Mouse (Mus musculus) embryonic facial prominence, embryonic 14.5 days (tissue): Measurements from ENCODE around the gene Pan3. TPM values are rescaled to one million over a fixed set of nuclear protein-coding genes. Genes with fewer than 3 reads are reported as not detected.

Experiments used
- ATAC-seq: fragments of 200-750 bp; cut with Nextera tagmentation; 2 replicates; pipeline ENCODE4 v1.8.0; 2017; ENCODE audit warnings: low read depth, moderate number of reproducible peaks, moderate TSS enrichment
- DNase-seq: peaks from one replicate; pipeline ENCODE4 v3.0.0-alpha.2; 2015; ENCODE audit warnings: low spot score
- H3K27ac ChIP-seq: fragments of 300-500 bp; sonication (generic); replicated peaks from 2 replicates; pipeline ENCODE4 v1.5.1; 2014; ENCODE audit warnings: low read depth, mild to moderate bottlenecking, low read length, moderate library complexity
- H3K27me3 ChIP-seq: fragments of 300-500 bp; sonication (generic); replicated peaks from 2 replicates; pipeline ENCODE4 v1.6.1; 2014; ENCODE audit warnings: low read length; ENCODE audit not compliant: control insufficient read depth, insufficient read depth
- H3K36me3 ChIP-seq: fragments of 300-500 bp; sonication (generic); 2 replicates; pipeline ENCODE4 v1.6.1; 2014; ENCODE audit warnings: low read length, mixed read lengths; ENCODE audit not compliant: control insufficient read depth, insufficient read depth
- H3K4me1 ChIP-seq: fragments of 300-500 bp; sonication (generic); 2 replicates; pipeline ENCODE4 v1.6.1; 2014; ENCODE audit warnings: antibody characterized with exemption, low read length; ENCODE audit not compliant: control insufficient read depth, insufficient read depth
- H3K4me2 ChIP-seq: fragments of 300-500 bp; sonication (generic); 2 replicates; pipeline ENCODE4 v1.6.1; 2014; ENCODE audit warnings: low read depth, mild to moderate bottlenecking, low read length, moderate library complexity, mixed read lengths
- H3K4me3 ChIP-seq: fragments of 300-500 bp; sonication (generic); 2 replicates; pipeline ENCODE4 v1.5.1; 2014; ENCODE audit warnings: low read depth, mild to moderate bottlenecking, low read length
- H3K9ac ChIP-seq: fragments of 300-500 bp; sonication (generic); 2 replicates; pipeline ENCODE4 v1.6.1; 2014; ENCODE audit warnings: low read depth, mild to moderate bottlenecking, low read length, moderate library complexity, mixed read lengths
- H3K9me3 ChIP-seq: fragments of 300-500 bp; sonication (generic); 2 replicates; pipeline ENCODE4 v1.6.1; 2016; ENCODE audit warnings: low read length; ENCODE audit not compliant: control insufficient read depth
- WGBS: fragments of 180-500 bp; shearing (Covaris S2); extraction: QIAGEN DNeasy Blood & Tissue Kit; methylation state at CpG from one replicate; pipeline ENCODE4 v1.1.7; 2014; 5-methylcytosine and 5-hydroxymethylcytosine counted together
- polyA plus RNA-seq: library from polyadenylated mRNA; unstranded; fragments of >200 nt; fragmentation: Nextera tagmentation; extraction: Ambion mirVana; gene quantifications from 2 replicates; pipeline ENCODE4 v1.2.1, GENCODE M21; 2014

The Pan3 gene
- polyA plus RNA-seq, 1 experiment from 2014 or later = 60.1 TPM

DNA sequence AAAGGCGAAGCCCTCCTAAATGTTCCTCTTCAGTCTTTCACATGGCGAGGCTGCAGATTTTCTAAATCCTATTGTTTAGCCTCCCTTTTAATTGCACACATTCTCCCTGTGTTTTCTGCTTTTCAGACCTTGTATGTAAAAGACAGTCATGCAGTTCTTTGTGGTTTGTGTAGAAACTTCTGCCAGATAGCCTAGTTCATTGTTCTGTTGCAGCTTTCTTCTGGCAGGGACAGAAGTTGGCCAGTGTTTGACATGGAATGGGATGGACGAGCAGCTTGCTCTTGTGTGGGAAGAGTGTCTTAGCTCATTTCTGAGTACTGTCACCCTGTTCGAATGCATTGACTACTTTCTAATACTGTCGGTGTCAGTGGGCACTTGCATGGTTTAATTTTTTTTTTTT, 6.5 kb downstream of the Pan3 start:
- Histone ChIP-seq H3K9me3 (no peaks in the 10 kb centered on the region), H3K27ac (no peak overlapping the region), H3K36me3 (no peaks in the 10 kb centered on the region), H3K4me1 (peaks cover 26% of the 10 kb centered on the region), H3K9ac (no peak overlapping the region), H3K4me2 (no peak overlapping the region), H3K27me3 (no peaks in the 10 kb centered on the region), H3K4me3 (no peak overlapping the region)
- WGBS = 76% methylated on average over 5 of the region's 5 CpGs
- DNase-seq (no peak), ATAC-seq (no peak)

DNA sequence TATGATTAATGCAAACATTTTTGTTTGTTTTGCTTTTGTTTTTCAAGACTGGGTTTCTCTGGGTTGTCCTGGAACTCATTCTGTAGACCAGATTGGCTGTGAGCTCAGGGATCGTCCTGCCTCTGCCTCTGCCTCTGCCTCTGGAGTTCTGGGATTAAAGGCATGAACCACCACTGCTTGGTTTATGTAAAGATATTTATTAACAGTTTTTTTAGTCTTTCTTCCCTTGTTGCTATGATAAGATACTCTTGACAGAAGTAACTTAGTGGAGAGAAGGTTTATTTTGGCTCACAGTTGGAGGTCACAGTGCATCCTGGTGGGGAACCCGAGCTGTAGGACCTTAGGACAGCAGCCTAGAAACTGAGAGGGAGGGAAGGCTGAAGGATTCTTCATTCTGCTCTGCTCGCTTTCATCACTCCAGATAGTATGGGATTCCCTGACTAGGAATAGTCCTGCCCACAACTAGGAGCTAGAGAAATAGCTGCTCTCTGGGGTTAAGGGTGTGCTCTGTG, 11.1 kb downstream of the Pan3 start:
- H3K9ac ChIP-seq = no peak overlapping the region
- ATAC-seq = no peak
- H3K4me2 ChIP-seq = no peak overlapping the region
- no peaks in the 10 kb centered on the region for H3K9me3 ChIP-seq
- 82% methylated on average over 3 of the region's 3 CpGs for WGBS
- H3K36me3 ChIP-seq = no peaks in the 10 kb centered on the region
- DNase-seq = no peak
- no peaks in the 10 kb centered on the region for H3K27me3 ChIP-seq
- peaks cover 14% of the 10 kb centered on the region for H3K4me1 ChIP-seq
- H3K27ac ChIP-seq = no peak overlapping the region
- H3K4me3 ChIP-seq = no peak overlapping the region

GRCm38 (mm10) chr5:147441979-147442378, 12.0 kb downstream of the Pan3 start:
- WGBS = 84% methylated on average over 1 of the region's 1 CpGs
- Histone ChIP-seq H3K9ac (no peak overlapping the region), H3K4me3 (no peak overlapping the region), H3K4me2 (no peak overlapping the region), H3K27ac (no peak overlapping the region), H3K27me3 (no peaks in the 10 kb centered on the region), H3K9me3 (no peaks in the 10 kb centered on the region), H3K4me1 (peaks cover 14% of the 10 kb centered on the region), H3K36me3 (no peaks in the 10 kb centered on the region)
- ATAC-seq (no peak), DNase-seq (no peak)

DNA sequence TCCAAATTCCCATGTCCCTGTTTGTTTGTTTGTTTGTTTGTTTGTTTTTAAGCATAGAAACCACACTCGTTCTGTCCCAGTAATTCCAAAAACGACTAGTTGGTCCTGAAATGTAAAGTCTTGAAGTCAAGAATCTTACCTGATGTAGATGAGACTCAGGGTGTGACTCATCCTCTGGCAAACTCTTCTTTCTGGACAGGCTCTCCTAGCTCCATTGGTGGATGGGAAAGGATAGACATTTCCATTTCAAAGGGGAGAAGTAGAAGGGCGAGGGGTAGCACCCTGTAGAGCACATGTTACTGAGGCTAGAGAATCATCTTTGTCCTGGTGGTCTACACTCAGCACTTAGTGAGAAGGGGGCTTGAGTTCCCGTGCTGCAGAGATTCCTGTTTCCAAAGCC, 12.8 kb downstream of the Pan3 start:
- ATAC-seq (no peak), DNase-seq (no peak)
- no peak overlapping the region for H3K27ac ChIP-seq
- no peaks in the 10 kb centered on the region for H3K36me3 ChIP-seq
- no peaks in the 10 kb centered on the region for H3K9me3 ChIP-seq
- H3K4me2 ChIP-seq = no peak overlapping the region
- H3K4me1 ChIP-seq = peaks cover 10% of the 10 kb centered on the region
- H3K27me3 ChIP-seq = no peaks in the 10 kb centered on the region
- H3K4me3 ChIP-seq = no peak overlapping the region
- 78% methylated on average over 4 of the region's 4 CpGs for WGBS
- no peak overlapping the region for H3K9ac ChIP-seq

- H3K27me3 ChIP-seq = no peaks in the 10 kb centered on the region
- ATAC-seq = no peak
- H3K9me3 ChIP-seq = no peaks in the 10 kb centered on the region
- no peak overlapping the region for H3K9ac ChIP-seq
- no peak overlapping the region for H3K4me2 ChIP-seq
- no peaks in the 10 kb centered on the region for H3K36me3 ChIP-seq
- 83% methylated on average over 6 of the region's 6 CpGs for WGBS
- no peak overlapping the region for H3K27ac ChIP-seq
- H3K4me1 ChIP-seq = peaks cover 4% of the 10 kb centered on the region; the same call in 1 of the 2 replicates
- DNase-seq = no peak
- no peak overlapping the region for H3K4me3 ChIP-seq
Observed at GRCm38 (mm10) chr5:147444298-147444697, 14.3 kb downstream of the Pan3 start.

- Histone ChIP-seq H3K4me3 (no peak overlapping the region), H3K4me1 (peaks cover 4% of the 10 kb centered on the region; the same call in 1 of the 2 replicates), H3K27me3 (no peaks in the 10 kb centered on the region), H3K27ac (no peak overlapping the region), H3K9me3 (no peaks in the 10 kb centered on the region), H3K36me3 (no peaks in the 10 kb centered on the region), H3K9ac (no peak overlapping the region), H3K4me2 (no peak overlapping the region)
- DNase-seq (no peak), ATAC-seq (no peak)
- 83% methylated on average over 2 of the region's 2 CpGs for WGBS
Observed at GRCm38 (mm10) chr5:147444757-147445156, 14.8 kb downstream of the Pan3 start.

DNA sequence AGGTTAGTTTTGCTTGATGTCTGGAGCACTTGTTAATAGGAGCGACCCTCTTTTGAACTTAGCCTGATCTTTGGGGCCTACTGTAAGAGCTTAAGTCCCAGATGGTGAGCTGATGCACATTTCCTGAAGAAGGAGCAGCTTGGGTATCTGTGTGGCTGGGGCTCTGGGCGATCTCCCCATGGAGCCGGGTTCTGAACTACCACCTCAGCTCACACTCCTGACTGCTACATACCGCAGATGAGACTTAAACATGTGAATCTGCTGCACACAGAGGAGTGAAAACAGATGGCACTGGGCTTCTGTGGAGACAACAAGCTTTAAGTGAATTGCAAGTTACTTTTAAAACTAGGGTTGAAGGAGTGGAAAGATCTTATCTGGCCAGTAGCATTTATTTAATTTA, 15.3 kb downstream of the Pan3 start:
- H3K4me3 ChIP-seq = no peak overlapping the region
- peaks cover 4% of the 10 kb centered on the region; the same call in 1 of the 2 replicates for H3K4me1 ChIP-seq
- H3K27me3 ChIP-seq = no peaks in the 10 kb centered on the region
- H3K9ac ChIP-seq = no peak overlapping the region
- no peak for ATAC-seq
- WGBS = 65% methylated on average over 4 of the region's 4 CpGs
- H3K4me2 ChIP-seq = no peak overlapping the region
- no peak overlapping the region for H3K27ac ChIP-seq
- H3K36me3 ChIP-seq = no peaks in the 10 kb centered on the region
- H3K9me3 ChIP-seq = no peaks in the 10 kb centered on the region
- no peak for DNase-seq

DNA sequence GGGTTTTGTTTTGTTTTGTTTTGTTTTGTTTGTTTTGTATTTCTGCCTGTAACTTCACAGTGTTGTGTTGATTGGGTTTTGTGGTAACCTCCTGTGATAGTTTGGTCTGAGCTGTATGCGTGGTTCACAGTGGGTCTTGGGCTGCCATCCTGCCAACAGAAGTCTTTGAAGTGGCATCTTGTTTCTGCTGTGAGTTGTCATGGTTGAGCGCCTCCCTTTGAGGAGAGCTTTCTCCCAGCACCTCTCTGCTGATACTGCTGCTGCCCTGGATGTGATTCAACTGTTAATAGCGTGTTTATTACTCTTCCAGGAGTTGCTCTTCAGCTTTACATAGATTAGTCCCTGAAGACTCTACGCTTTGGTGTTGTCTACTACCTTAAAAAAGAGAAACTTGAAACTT, 18.6 kb downstream of the Pan3 start:
- no peak overlapping the region for H3K4me3 ChIP-seq
- ATAC-seq = no peak
- no peak for DNase-seq
- H3K4me2 ChIP-seq = no peak overlapping the region
- no peaks in the 10 kb centered on the region for H3K9me3 ChIP-seq
- peak overlapping the region; percentile 39; the same call in 1 of the 2 replicates for H3K27ac ChIP-seq
- no peaks in the 10 kb centered on the region for H3K27me3 ChIP-seq
- peaks cover 4% of the 10 kb centered on the region; the same call in 1 of the 2 replicates for H3K4me1 ChIP-seq
- 60% methylated on average over 4 of the region's 4 CpGs for WGBS
- H3K36me3 ChIP-seq = peaks cover 21% of the 10 kb centered on the region; the same call in 1 of the 2 replicates
- no peak overlapping the region for H3K9ac ChIP-seq

DNA sequence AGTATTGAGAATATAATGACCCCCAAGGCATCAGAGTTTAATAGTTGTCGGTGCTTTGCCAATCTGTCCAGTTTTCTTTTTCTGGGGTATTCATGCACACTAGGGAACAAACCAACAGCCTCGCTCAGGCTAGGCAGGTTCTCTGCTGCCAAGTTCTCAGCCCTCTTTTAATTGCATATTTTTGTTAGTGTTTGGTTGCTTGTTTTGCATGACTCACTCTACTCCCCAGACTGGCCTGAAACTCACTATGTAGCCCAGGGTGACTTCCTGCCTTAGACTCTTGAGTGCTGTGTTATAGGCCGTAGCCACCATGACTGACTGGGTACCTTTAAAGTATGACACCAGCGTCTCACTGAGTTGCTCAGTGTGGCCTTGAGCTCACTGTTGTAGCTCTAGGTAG, 19.0 kb downstream of the Pan3 start:
- WGBS = 80% methylated on average over 4 of the region's 4 CpGs
- Histone ChIP-seq H3K27ac (no peak overlapping the region), H3K4me2 (no peak overlapping the region), H3K9me3 (no peaks in the 10 kb centered on the region), H3K4me1 (peaks cover 4% of the 10 kb centered on the region; the same call in 1 of the 2 replicates), H3K4me3 (no peak overlapping the region), H3K9ac (no peak overlapping the region), H3K27me3 (no peaks in the 10 kb centered on the region), H3K36me3 (peaks cover 21% of the 10 kb centered on the region; the same call in 1 of the 2 replicates)
- ATAC-seq = peak; percentile 47; the same call in 1 of the 2 replicates
- DNase-seq = no peak
